Mouse (Mus musculus): Measurements from ENCODE around the gene Smndc1. TPM values are rescaled to one million over a fixed set of nuclear protein-coding genes. Genes with fewer than 3 reads are reported as not detected.

The Smndc1 gene
- 19.6 and 37.7 TPM in 2 replicates for polyA plus RNA-seq (2021; fragmentation: Nextera tagmentation)
- long read RNA-seq, experiment 1, transcript Smndc1-201 (6 exons, 1,948 nt), result major isoform, 19 of 31 reads
- long read RNA-seq, experiment 1, partial matches to known transcripts, result 9 of 31 reads
- long read RNA-seq, experiment 1, other reads (novel, unspliced or antisense), result 3 of 31 reads
- long read RNA-seq, experiment 2, partial matches to known transcripts, result 33 of 37 reads
- long read RNA-seq, experiment 2, other reads (novel, unspliced or antisense), result 4 of 37 reads

DNA sequence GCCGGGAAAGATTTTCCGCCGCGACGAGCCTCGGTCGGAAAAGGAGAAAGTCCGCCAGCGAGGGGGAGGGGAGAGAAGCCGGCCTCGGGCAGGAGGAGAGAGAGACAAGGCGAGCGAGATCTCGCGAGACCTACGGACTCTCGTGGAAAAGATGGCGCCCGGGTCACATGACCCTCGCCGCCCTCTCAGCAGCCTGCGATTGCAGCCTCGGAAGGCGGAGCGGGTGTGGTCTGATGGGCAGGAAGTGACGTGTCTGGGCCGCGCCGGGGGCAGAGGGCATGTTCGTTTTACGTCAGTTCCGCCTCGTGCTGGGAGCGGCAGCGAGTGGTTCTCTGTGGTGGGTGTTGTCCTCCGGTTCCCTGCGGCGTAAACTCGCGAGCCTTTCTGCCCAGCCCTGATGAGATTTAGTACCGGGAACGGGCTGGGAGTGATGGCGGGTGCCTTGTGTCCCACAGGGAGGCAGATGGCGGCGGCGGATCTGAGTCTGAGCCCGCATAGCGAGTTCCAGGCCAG is at the start of gene Smndc1:
Gene Smndc1, minus strand, starts transcription at position 84 of the 513 bp plus-strand sequence.

DNA sequence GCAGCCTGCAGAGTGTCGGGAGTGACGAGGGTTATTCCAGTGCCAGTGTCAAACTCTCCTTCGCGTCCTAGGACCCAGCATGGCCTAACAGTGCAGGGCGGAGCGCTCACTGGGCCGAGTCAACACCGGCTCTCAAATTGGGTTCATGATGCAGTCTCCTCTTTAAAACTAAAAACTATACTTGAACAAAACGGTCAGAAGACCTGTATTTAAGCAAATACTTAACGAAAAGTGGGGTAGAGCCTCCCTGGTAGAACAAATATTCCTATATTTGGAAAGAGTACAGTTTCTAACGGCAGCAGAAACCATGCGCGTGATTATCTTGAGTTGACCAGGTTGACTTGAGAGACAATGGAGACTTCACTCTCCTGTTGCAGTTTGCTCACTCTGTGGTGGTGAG is 18.7 kb downstream of the Smndc1 start, which contains the start of gene Gm10197:
Gene Gm10197, minus strand, starts transcription at position 101 of the 400 bp plus-strand sequence.

Other genes with a start within 250 kb of the Smndc1 start
- gene Mxi1, start 80.1 kb downstream of the Smndc1 start, polyA plus RNA-seq (2021; fragmentation: Nextera tagmentation), result 26.1 and 34.4 TPM in 2 replicates
- 5.5 and 12.5 TPM in 2 replicates for gene Gm10197, start 18.8 kb downstream of the Smndc1 start, polyA plus RNA-seq (2021; fragmentation: Nextera tagmentation)
- 3.0 and 14.5 TPM in 2 replicates for gene Dusp5, start 138.5 kb upstream of the Smndc1 start, polyA plus RNA-seq (2021; fragmentation: Nextera tagmentation)
- gene Nutf2-ps1, start 198.5 kb upstream of the Smndc1 start, polyA plus RNA-seq (2021; fragmentation: Nextera tagmentation), result 17.5 and 44.0 TPM in 2 replicates
- gene Smc3, start 209.8 kb upstream of the Smndc1 start, polyA plus RNA-seq (2021; fragmentation: Nextera tagmentation), result 15.7 and 18.6 TPM in 2 replicates